Mouse (Mus musculus) layer of hippocampus, postnatal 36 days (tissue): Measurements from ENCODE around the gene Dnmbp. TPM values are rescaled to one million over a fixed set of nuclear protein-coding genes. Genes with fewer than 3 reads are reported as not detected.
A peak's percentile ranks its signal among the peaks of the same experiment; 100 is the strongest.

Experiments used
- DNase-seq, 2 experiments: peaks; one replicate each; pipeline ENCODE4 v3.0.0; 2022
- total RNA-seq, 2 experiments: library from RNA; stranded (reverse); gene quantifications; 2 replicates each; pipeline ENCODE4 v1.2.3; 2021

The Dnmbp gene
- total RNA-seq, 2 experiments from 2014 or later: 8.1 to 10.1 TPM

DNA sequence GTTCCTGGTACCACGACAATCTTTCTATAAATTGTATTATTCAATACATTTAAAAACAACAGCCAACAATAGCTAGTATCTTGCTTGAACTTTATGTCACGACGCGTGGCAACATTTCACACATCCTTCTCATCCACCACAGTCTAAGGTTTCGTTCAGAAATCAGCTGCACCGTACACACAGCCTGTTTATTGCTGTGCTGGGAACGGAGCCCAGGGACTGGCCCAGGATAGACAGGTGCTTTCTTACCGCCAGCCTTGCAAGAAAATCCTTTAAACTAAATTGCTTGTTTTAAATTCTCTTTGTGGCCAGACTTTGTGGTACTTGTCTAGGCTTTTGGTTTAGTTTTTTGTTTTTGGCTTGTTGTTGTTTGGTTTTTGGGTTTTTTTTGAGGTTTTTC lies 62.6 kb downstream of the Dnmbp start:
- DNase-seq: no peak

GRCm38 (mm10) chr19:43875996-43876395 lies 64.0 kb downstream of the Dnmbp start:
- no peak for DNase-seq

- DNase-seq: no peak
These were observed 65.6 kb downstream of the Dnmbp start for GRCm38 (mm10) chr19:43874351-43874750.

DNA sequence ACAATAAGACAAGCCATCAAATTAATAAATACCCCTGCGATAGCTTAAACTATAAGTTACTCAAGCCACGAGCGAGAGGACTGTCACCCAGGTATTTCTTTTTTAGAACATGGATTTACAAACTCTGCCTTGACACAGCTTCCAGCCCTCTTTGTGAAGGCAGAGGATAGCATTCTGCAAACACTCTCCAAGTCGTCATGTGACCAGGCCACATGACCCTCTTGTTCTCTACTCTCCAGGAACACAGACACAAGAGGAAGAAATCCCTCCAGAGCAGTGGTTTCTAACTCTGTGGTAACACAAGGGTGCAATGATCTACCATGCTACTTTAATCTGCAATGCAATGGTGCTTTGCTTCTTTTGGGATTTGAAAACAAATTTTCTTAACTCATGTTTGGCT lies 69.6 kb downstream of the Dnmbp start:
- no peak for DNase-seq

DNA sequence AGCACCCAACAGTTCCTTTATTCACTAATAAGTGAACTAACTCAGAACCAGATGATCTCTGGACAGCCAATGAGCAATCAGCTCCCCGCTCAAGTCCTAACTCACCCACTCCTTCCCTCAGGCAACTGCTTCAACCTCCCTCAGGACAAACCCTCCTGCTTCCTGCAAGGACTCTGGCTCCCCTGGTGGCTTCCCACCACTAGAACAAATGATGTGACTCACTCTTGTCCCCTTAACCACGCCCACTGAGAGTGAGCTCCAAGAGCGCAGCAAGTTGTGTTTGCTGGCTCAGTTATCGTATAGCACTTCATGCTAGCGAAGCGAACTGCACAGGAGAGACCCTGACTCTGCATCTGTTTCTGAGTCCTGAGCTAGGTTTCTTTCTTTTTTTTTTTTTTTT lies 82.6 kb downstream of the Dnmbp start:
- DNase-seq: no peak

DNA sequence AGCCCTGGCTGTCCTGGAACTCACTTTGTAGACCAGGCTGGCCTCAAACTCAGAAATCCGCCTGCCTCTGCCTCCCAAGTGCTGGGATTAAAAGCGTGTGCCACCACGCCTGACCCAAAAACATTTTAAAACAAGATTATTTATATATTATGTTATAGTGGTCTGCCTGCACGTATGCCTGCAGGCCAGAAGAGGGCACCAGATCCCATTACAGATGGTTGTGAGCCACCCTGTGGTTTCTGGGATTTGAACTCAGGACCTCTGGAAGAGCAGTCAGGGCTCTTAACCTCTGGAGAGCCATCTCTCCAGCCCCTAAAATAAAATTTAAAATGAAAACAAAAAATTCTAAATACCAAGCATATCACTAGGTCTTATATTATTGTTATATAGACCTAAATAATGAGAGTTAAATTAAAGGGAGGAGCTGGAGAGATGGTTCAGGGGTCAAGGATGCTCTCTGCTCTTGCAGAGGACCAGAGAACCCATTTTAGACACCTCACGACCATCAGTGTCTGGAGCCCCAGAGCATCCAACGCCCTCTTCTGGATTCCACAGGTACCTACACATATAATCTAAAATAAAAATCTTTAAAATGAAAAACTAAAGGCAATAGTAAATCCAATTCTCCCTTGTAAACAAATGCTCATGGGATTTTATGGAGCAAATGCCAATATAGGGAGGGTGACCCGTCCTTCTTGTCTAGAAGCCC lies 87.0 kb downstream of the Dnmbp start:
- no peak for DNase-seq

DNA sequence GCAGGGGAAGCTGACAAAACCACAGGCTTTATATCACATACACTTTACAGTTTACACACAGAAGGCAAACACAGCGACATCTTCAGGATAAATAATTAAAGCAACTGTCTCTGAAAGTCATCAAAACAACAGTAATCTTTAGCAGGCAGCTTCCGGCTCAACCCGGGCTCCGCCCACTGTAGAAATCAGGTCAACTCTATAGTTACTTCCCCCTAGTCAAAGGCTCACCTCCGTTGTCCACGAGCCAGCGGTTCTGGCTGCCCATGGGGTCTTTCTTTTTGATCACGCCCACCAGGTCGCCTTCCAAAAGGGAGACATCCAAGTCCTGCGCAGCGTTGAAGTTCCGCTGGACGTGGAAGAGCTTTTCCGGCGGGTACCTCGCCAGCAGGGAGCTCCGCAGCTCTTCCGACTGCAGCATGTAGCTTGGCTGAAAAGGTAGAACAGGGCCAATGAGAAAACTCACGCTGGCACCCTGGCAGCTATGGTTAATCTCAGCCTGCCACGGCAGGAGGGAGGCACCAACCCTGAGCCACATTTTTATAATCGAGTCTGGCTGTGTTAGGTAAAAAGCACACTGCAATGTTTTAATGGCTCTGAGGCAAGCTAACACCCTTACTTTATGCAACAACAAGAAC lies 87.9 kb downstream of the Dnmbp start:
- no peak for DNase-seq

DNA sequence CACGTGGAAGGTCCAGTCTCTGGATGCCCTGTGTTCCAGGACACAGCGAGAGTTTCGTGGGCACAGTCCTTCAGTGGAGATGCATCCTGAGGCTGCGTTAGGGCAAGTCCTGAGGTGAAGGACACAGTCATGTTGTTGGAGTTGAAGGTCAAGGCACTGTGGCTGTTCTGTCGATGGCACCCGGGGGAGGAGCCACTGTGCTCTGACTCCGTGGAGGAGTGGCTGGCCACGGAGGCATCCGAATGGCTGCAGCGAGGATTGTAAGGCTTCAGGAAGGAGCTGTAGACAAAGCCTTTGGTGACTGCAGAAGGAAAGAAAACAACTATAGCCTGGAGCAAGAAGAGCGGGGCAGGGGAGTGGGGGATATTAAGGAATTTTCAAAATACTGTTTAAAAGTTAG lies 90.0 kb downstream of the Dnmbp start:
- DNase-seq: no peak

DNA sequence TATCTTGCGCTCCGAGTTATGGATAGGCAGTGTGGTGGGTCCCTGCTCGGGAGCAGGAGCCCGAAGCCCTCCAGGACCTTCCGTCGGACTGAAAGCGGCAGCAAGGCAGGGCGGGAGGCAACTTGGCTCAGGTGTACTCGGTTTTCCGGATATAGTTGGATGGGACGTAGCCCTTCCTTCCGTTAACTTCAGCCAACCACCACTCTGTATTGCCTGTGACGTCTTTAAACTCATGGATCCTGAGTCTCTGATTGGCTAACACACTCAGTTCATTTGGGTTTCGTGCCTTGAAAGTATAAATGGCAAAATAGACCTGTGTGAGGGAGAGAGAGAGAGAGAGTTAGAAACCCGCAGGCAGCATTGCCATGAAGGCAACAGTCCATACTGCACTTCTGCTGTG lies 92.0 kb downstream of the Dnmbp start:
- no peak for DNase-seq

- no peak for DNase-seq
These were observed 92.9 kb downstream of the Dnmbp start for GRCm38 (mm10) chr19:43847056-43847455.

DNA sequence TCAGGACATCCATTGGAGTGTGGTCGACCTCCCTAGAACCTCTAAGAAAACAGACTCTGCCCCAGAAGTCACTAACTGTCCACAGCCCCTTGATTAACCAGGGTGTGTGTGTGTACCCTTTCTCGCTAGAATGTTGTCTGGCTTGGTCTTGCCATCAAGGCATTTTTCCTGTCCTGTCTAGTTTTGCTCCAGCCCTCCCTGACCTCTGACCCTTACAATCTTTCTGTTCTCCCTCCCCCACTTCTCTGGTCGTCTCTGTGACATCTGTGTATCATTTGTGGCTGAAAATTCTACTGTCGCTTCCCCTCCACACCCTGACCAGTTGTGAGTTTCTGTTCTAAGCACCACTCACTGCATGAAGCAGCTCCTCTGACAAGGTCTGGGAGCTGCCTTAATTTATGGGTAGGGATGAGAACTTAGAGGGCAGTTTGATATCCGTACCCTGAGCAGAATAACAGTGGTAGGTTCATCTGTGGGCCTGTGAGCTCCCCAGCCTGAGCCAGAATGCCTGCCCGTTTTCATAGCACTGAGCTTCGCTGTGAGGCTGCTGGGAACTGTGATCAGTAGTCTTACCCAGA lies 94.6 kb downstream of the Dnmbp start:
- DNase-seq: no peak

GRCm38 (mm10) chr19:43843184-43843583 lies 96.8 kb downstream of the Dnmbp start:
- no peak for DNase-seq

GRCm38 (mm10) chr19:43832425-43833069 lies 107.4 kb downstream of the Dnmbp start:
- DNase-seq: peak; percentile 58 to 70

- DNase-seq: no peak
These were observed 113.1 kb downstream of the Dnmbp start for GRCm38 (mm10) chr19:43826855-43827254.

DNA sequence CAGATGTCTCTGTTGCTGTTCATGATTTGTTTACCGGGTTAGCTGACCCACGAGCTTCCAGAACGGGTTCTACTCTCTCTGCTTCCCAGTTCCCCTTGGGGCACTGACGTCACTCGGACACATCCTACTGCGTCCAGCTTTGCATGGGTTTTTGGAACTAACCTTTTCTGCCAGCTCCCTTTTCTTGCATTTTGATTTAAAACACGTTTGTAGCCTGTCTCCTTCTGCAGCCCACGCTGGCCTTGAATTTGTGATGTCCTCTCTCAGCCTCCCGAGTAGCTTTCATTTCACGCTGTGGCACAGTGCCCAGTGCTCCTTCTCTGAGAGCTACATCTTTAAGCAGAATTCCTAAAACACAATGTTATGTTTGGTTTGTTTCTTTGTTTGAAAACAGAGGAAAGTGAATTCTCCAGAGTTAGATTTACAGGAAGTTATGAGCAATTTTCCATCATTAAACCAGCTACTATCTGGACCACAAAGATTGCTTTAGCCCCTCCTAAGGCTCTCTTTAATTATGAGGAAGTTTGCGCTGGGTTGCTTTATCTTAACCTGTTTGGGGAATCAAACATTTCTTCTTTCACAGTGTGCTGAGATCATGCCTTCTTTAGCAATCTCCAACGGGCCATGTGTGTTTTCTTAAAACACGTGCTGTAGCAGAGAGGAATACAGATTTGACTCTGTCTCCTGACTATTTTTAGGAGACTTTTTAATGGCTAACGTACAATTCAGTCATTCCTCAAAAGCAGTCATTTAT lies 124.2 kb downstream of the Dnmbp start:
- no peak for DNase-seq

DNA sequence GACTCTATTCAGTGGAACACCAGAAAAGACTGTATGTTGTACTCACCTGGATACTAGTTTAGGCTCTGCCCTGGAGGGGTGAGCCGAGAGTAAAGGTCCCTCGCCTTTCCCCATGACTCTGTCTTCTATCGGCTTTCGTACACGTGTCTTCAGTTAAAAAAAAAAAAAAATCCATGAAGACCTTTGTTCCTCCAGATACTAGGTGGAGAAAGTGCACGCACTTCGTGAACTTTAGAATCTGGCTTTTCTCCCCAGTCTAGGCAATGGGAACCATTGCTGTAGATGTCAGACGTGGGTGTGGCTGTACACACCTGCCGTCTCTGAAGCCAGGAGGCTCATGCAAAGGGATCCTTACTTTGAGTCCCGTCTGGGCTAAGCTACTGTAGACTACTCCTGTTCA lies 126.7 kb downstream of the Dnmbp start:
- no peak for DNase-seq

- DNase-seq: no peak
These were observed 128.6 kb downstream of the Dnmbp start for GRCm38 (mm10) chr19:43811419-43811818.

DNA sequence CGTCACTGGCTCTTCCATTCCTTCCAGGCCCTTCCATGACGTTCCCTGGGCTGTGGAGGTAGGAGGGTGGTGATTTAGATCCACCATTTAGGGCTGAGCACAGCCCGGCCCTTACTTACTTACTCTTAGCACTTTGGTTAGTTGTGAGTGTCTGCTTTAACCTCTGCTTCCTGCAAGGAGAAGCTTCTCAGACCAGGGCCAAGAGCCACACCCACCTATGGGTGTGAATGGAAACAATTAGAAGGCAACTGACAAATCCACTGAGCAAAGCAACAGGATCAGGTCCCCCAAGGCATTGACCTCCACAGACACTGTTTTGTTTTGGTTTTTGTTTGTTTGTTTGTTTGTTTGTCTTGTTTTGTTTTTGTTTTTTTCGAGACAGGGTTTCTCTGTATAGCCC lies 130.7 kb downstream of the Dnmbp start:
- no peak for DNase-seq

GRCm38 (mm10) chr19:43803866-43804265 lies 136.1 kb downstream of the Dnmbp start:
- no peak for DNase-seq

GRCm38 (mm10) chr19:43801427-43802051 lies 138.5 kb downstream of the Dnmbp start:
- DNase-seq: no peak

DNA sequence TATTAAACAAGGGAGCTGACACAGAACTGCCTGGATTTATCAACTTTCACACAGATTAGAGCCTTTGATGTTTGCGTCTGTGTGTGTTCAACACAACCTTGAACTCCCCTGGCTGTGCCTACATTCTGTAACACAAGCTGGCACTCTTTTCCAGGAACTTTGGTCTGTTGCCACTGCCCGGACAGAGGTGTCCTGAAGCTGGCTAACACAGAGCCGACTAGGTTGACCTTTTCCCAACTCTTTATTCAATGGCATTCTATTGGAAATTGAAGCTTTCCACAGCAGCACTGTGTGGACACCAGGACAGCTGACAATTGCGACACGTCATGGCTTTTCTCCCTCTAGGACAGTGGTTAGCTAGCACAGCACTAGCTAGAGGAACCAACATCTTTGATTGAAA lies 142.8 kb downstream of the Dnmbp start:
- no peak for DNase-seq
